Mouse (Mus musculus): Measurements from ENCODE around the gene Gpr155.
A peak's percentile ranks its signal among the peaks of the same experiment; 100 is the strongest.

Gpr155 gene

DNA sequence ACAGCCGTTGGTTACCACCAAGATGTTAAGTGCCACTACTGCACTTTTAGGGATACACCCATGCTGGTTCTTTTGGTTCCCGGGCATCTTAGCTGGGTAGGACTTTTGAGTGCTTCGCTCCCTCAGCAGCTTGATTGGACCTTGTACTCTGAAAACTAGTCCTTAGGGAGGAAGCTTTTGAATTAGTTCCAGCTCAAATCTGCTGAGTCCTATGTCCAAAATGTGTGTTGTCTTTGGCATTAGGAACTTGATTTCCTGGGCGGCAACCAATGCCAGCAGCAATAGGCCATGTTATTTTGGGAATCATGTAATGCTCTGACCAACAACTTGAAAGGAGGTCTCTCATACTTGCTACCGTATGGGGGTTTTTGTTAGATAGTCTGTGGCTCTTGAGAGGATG is 60.5 kb downstream of the Gpr155 start:
- DNase-seq (ENCODE audit: inconsistent age in 2 of 2, low spot score in 1 of 2) = peak in 1 of 2 experiments; percentile 47

DNA sequence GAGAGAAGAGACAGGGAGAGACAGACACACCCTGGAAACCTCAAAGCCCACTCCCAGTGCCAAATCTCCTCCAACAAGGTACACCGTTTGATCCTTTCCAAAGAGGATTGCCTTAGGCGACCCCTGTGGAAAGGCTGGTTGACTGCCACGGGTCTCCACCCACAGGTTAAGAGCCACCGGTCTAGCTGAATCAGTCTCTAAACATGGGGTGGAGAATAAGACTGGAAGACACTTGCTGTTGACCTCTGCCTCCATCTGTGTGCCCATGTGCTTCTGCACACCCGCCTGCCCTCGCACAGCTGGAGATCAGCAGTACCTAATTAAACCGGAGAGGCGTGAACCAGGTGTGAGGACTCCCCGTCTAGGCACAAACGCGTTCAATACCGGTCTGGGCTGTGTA is 63.4 kb downstream of the Gpr155 start:
- no peak for DNase-seq (ENCODE audit: inconsistent age in 2 of 2, low spot score in 1 of 2)

DNA sequence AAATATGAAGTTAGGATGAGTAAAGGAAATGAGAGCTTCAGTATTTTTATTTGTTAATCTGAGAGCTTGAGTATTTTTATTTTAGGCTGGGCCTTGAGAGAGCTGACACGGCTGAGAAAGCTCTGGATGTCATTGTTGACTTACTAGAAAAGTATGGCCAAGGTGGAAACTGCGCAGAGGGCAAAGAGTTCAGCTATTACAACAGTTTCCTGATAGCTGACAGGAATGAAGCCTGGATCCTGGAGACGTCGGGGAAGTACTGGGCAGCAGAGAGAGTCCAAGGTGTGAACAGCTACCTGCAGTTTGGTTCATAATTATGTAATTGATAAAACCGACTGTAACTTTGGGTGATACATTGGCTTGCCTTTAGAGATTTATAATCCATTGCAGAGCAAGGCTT is 67.2 kb downstream of the Gpr155 start:
- no peak for DNase-seq (ENCODE audit: inconsistent age in 2 of 2, low spot score in 1 of 2)

DNA sequence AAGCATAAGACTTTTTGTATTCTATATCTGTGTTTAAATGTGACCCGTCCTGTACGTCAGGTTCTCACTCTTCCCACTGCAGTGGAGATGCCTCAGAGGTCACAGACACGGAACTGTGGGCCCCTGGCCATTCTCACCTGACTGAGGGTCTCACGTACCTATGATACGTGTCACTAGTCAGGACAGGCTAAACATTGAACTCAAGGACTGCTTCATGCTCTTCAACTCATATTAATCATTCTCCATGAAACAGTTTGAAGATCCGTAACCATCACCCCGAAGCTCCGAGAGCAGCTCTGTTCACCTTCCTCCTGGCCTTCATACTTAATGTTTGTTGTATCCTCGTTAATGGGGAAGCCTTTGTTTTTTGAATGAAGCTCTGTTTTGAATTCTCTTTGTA is 68.9 kb downstream of the Gpr155 start:
- DNase-seq (ENCODE audit: inconsistent age in 2 of 2, low spot score in 1 of 2) = no peak

DNA sequence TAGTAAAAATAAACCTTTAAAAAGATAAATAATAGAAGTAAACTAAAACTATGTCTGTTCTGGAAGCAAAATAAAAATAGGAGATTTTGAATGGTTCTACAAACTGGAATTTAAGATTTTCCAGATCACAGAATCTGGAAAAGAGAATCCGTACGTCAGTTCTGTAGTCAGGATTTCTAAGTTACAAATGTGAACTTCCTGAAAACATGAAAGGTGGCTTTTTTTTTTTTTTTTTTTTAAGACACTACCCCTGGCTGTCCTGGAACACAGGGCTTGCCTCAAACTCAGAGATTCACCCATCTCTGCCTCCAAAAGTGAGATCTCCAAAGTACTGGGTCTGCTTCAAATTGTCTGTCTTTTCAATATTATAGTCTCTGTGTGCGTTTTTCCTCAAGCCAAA is 72.1 kb downstream of the Gpr155 start:
- no peak for DNase-seq (ENCODE audit: inconsistent age in 2 of 2, low spot score in 1 of 2)

DNA sequence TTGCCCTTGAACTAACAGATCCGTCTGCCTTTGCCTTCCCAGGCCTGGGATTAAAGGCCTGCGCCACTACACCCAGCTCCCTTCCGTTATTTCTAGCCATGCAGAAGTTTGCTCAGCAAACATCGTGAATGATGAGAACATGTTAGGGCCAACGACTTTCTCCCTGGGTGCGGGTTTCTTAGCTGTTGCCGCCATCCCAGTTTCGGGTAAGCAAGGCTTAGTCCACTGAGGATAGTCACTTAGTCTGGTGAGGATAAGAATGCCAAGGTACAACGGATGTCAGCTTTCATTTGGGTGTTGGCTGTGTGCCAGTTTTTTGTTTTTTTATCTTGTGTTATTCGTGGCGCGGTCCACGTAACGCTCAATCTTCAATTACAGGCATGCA is 73.3 kb downstream of the Gpr155 start:
- DNase-seq (ENCODE audit: inconsistent age in 2 of 2, low spot score in 1 of 2) = peak; percentile 57 to 89

DNA sequence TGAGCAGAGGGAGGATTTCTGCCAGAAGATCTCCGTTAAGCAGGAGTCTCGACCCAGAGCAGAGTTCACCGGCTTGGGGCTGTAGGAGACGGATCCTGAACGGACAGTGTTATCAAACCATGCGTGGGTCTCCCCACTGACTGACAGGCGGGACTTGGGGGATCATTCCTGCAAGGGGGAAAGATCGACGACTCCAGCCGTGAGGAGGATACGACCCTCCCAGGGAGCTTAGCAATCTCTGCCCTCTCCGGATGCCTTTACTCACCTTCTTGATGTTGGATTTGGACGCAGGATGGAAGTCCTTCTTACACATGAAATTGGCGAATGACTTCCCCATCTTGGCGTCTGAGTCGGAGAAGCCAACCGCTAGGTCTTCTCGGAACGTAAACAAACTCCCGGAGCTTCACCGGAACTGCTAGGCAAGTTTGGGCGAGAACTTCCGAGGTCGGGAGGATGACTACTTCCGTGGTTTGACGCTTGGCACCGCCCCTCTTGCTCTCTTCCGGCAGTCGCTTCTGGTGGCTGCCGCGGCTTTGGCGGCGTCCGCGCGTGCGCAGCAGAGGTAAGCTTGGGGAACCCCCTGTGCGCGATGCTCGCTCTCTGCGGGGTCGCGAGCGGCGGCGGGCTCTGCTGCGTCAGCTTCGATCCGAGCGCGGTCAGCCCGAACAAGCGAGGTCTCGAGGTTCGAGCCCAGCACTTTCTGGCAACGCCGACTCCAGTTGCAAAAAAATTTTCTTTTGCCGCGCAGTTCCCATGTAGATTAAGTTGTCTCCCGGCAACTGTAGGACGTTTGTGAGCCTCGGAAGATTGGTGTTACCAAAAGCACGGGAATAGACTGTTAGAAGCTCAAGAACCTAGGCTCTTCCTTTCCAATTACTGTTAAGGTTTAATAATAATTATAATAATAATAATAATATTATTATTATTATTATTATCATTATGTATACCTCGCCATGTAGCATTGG is 73.9 kb downstream of the Gpr155 start, which contains the start of the genes Scrn3 and Cir1:
Scrn3 (plus strand) TSS at position 450 of the 965 bp plus-strand sequence.
Cir1 (minus strand) TSS at position 550 of the 965 bp plus-strand sequence.
- DNase-seq (ENCODE audit: inconsistent age in 2 of 2, low spot score in 1 of 2) = peak; percentile 96 to 97

- DNase-seq (ENCODE audit: inconsistent age in 2 of 2, low spot score in 1 of 2) = no peak
Measured at GRCm38 (mm10) chr2:73306006-73306405, 80.4 kb downstream of the Gpr155 start.

GRCm38 (mm10) chr2:73304506-73304905 is 81.9 kb downstream of the Gpr155 start:
- no peak for DNase-seq (ENCODE audit: inconsistent age in 2 of 2, low spot score in 1 of 2)

DNA sequence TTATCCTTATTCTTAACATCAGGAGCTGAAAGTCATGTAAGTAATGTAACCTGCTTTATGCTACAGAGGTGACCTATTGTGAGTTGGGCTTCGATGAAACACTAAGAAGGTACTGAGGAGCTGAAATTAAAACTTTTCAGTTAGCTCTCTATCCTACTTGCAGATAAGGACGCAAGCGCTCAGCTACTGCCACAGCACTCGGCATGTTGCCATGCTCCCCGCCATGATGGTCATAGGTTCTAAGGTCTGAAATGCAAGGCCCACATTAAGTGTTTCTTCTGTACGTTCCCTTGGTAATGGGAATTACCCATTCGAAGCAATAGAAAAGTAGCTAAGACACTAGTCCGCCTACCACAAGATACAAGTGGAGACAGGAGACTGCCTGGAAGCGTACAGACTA is 83.7 kb downstream of the Gpr155 start:
- no peak for DNase-seq (ENCODE audit: inconsistent age in 2 of 2, low spot score in 1 of 2)

DNA sequence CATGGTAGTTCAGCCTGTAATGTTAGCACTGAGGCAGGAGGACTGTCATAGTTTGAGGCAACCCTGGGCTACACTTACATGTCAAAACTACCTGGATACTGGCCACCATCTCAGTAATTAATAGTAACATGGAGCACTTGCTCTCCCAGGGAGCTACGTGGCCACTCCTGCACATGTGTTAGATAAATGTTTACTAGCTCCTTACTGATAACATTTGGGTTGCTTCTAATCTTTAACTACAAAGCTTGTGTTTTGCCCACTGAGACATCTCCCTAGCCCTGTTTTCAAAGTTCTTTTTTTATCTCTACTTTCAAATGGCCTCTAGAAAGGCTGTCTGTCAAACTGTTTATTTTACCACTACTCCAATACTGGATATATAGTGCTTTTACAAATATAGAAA is 84.4 kb downstream of the Gpr155 start:
- no peak for DNase-seq (ENCODE audit: inconsistent age in 2 of 2, low spot score in 1 of 2)

- DNase-seq (ENCODE audit: inconsistent age in 2 of 2, low spot score in 1 of 2) = no peak
Measured at GRCm38 (mm10) chr2:73298841-73299240, 87.5 kb downstream of the Gpr155 start.

GRCm38 (mm10) chr2:73298154-73298553 is 88.2 kb downstream of the Gpr155 start:
- DNase-seq (ENCODE audit: inconsistent age in 2 of 2, low spot score in 1 of 2) = no peak

- DNase-seq (ENCODE audit: inconsistent age in 2 of 2, low spot score in 1 of 2) = no peak
Measured at GRCm38 (mm10) chr2:73295023-73295422, 91.3 kb downstream of the Gpr155 start.

All from adrenal gland, adult (tissue).